Mouse (Mus musculus) left cerebral cortex, adult 6 months (tissue): ENCODE results near the gene Zfp263. TPM values are rescaled to one million over a fixed set of nuclear protein-coding genes. Genes with fewer than 3 reads are reported as not detected.

ENCODE experiments used
- long read RNA-seq, 2 experiments: library from polyadenylated mRNA; unstranded; transcript quantifications; one replicate each; pipeline ENCODE4 v2.0.0; 2019 to 2020
- polyA plus RNA-seq: library from polyadenylated mRNA; unstranded; fragments of <200 nt; fragmentation: Nextera tagmentation; gene quantifications from 2 replicates; pipeline ENCODE4 v1.2.3, GENCODE M21; 2021

Zfp263 gene
- 5.4 and 7.1 TPM in 2 replicates for polyA plus RNA-seq
- long read RNA-seq, experiment 1, transcript Zfp263-201 (6 exons, 3,241 nt): major isoform, 74 of 85 reads
- long read RNA-seq, experiment 1, partial matches to known transcripts: 1 of 85 reads
- long read RNA-seq, experiment 1, other reads (novel, unspliced or antisense): 4 of 85 reads
- long read RNA-seq, experiment 2, full-length matches to known transcripts: 10 of 12 reads
- long read RNA-seq, experiment 2, partial matches to known transcripts: 1 of 12 reads
- long read RNA-seq, experiment 2, other reads (novel, unspliced or antisense): 1 of 12 reads

DNA sequence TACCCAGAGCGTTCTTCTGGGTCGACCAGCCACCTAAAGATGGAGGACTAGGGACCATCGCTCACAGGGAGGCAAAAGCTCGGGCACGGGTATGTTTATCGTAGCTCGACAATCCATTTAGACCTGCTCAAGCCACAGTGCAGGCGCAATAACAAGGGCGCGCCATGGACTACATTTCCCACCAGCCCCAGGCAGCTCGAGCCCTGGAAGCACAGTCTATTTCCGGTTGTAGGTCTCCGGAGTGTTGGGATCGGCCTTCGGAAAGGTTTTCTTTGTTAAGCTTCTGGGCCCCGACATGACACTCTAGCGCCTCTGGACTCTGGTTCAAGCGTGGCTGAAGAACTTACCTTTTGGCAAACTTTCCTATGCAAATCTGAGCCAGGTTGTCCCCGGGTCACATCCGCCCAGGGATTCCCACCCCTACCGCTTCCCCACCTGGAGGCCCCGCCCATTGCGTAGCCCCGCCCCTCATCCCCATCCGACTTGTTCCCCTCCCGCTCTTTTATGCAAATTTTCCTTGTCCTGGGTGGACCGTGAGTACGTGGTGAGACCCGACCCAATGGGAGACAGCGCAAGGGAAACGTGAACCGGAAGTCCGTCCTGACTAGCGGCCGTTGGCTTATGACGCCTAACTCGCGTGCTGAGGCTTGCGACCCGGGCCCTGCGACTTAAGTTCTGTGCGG is at the start of gene Zfp263:
Gene Zfp263 (plus strand): TSS at position 591 of the 683 bp plus-strand sequence.

DNA sequence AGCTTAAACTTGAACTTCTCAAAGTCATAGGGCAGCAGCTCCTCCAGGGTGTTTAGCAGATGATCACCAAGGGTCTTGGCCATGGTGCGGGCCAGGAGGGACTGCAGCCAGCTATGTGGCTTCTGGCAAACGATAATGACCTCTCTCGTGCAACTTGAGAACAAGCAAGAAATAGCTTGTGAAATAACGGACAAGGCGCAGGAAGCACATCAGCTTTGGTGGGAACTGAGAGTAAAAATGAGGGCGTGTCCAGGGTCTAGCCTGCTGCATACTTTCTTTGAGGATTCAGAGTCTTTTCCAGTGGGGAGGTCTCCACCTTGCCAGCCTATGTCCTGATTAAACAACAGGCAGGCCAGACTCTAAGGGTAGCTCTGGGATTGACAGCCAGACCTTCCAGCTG is 25.9 kb upstream of the Zfp263 start, which contains the start of gene Mefv:
Gene Mefv (minus strand): TSS at position 118 of the 400 bp plus-strand sequence.

Other genes with a start within 250 kb of the Zfp263 start
- gene Olfr161, start 153.1 kb upstream of the Zfp263 start, polyA plus RNA-seq: not detected in 2 replicates
- gene Mefv, start 26.0 kb upstream of the Zfp263 start, polyA plus RNA-seq: not detected in 2 replicates
- not detected in 2 replicates for gene Olfr15, start 86.8 kb downstream of the Zfp263 start, polyA plus RNA-seq
- 1.2 and 1.3 TPM in 2 replicates for gene Zfp174, start 103.2 kb downstream of the Zfp263 start, polyA plus RNA-seq
- gene Naa60, start 128.3 kb downstream of the Zfp263 start, polyA plus RNA-seq: 82.1 and 85.9 TPM in 2 replicates
- 3.8 and 6.6 TPM in 2 replicates for gene Zfp597, start 140.5 kb downstream of the Zfp263 start, polyA plus RNA-seq
- 7.8 and 12.0 TPM in 2 replicates for gene Gm20695, start 140.6 kb downstream of the Zfp263 start, polyA plus RNA-seq
- gene 1700037C18Rik, start 164.6 kb downstream of the Zfp263 start, polyA plus RNA-seq: 9.5 and 9.8 TPM in 2 replicates
- 27.6 and 30.3 TPM in 2 replicates for gene Cluap1, start 164.7 kb downstream of the Zfp263 start, polyA plus RNA-seq
- 0.16 TPM in 1 of 2 replicates, not detected in the other for gene Nlrc3, start 232.5 kb downstream of the Zfp263 start, polyA plus RNA-seq